Mouse (Mus musculus) testis, adult 2 months (tissue): ENCODE measurements around the gene F830045P16Rik.

Experiments
- CTCF ChIP-seq: fragments of 200-500 bp; IDR thresholded peaks from 2 replicates; pipeline ENCODE4 v1.5.1; 2012; ENCODE audit warnings: low read depth, mild to moderate bottlenecking, inconsistent platforms, low read length, moderate library complexity; ENCODE audit not compliant: control insufficient read depth, insufficient read depth, insufficient replicate concordance
- POLR2A ChIP-seq: fragments of 200-500 bp; IDR thresholded peaks from 2 replicates; pipeline ENCODE4 v1.6.1; 2012; ENCODE audit warnings: low read depth, mild to moderate bottlenecking, inconsistent platforms, low read length, moderate library complexity; ENCODE audit not compliant: control insufficient read depth

DNA sequence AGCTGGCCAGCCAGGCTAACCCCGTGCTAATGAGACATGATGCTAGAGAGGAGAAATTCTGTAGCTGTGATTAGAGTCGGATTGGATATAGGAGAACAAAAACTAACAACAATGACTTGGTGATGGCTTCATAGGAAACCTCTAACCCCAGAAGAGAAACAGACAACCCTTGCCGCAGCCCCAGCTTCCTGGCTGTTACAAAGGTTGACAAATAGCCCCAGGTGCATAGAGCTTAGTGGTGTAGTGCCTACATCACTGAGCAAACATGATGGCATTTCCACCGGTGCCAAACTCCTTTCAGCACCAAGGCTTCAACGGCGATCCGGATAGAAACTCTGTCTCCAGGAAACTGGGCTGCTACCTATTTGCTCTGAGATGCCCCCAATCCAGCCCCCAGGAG, 9.2 kb upstream of the F830045P16Rik start:
- TF ChIP-seq CTCF (no peak), POLR2A (no peak)
